In genomic region chr10:45154557-45155060, GRCm38 (mm10) we compare ENCODE assay signal across 20 mouse cellular contexts. TPM values are rescaled to one million over a fixed set of nuclear protein-coding genes. Genes with fewer than 3 reads are reported as not detected.
"Had no signal": no experiment of that assay in that cellular context is flagged by ENCODE, and none has a peak within 500 bp of the region (broad histone marks: within the 10 kb centered on the region; RNA-seq: fewer than 3 reads in every experiment).

No protein-coding gene starts in this region.

- H3K9me3 ChIP-seq: kidney, embryonic 15.5 days had no signal

- H3K4me3 ChIP-seq: kidney, embryonic 15.5 days; left cerebral cortex, adult 2 months had no signal

- DNase-seq: kidney, adult 11 months; kidney, adult 8-10 months; kidney, postnatal 10 days; kidney, postnatal 36 days; liver, postnatal 0 days; lung, embryonic 14.5 days; lung, postnatal 14 days; lung, postnatal 4 days; midbrain, embryonic 14.5 days; thymus, adult 2 months; thymus, postnatal 14 days; thymus, postnatal 4 days had no signal

- ATAC-seq: liver, postnatal 0 days had no signal

- H3K9ac ChIP-seq: kidney, embryonic 15.5 days; liver, embryonic 14.5 days; liver, postnatal 0 days; lung, embryonic 14.5 days had no signal

- H3K27me3 ChIP-seq: kidney, embryonic 15.5 days had no signal

- H3K4me2 ChIP-seq: kidney, embryonic 15.5 days; liver, embryonic 11.5 days; lung, embryonic 14.5 days; midbrain, embryonic 11.5 days had no signal

- H3K27ac ChIP-seq: kidney, embryonic 15.5 days; left cerebral cortex, adult 2 months; liver, embryonic 14.5 days; stomach, postnatal 0 days had no signal

- H3K4me1 ChIP-seq: kidney, embryonic 15.5 days had no signal

RNA-seq across cellular contexts. Expression of gene Popdc3, which starts 23.3 kb away (rescaled TPM):
- total RNA-seq: megakaryocyte progenitor cell, adult 5-6 weeks; megakaryocyte-erythroid progenitor cell, adult 5-6 weeks had no signal
- polyA plus RNA-seq: liver, postnatal 0 days had no signal
